Mouse (Mus musculus) adrenal gland, adult (tissue): ENCODE results near the gene Hectd1.

ENCODE experiments used
- DNase-seq, 2 experiments: peaks; one replicate each; pipeline ENCODE4 v3.0.0; 2022 to 2023; ENCODE audit warnings: low spot score in 1 of 2; ENCODE audit not compliant: inconsistent age in 2 of 2

Hectd1 gene

GRCm38 (mm10) chr12:51706673-51707235 lies 122.6 kb downstream of the Hectd1 start:
- DNase-seq = no peak

- DNase-seq = no peak
Measured at GRCm38 (mm10) chr12:51705778-51706177, 123.6 kb downstream of the Hectd1 start.

GRCm38 (mm10) chr12:51704572-51704971 lies 124.8 kb downstream of the Hectd1 start:
- no peak for DNase-seq

GRCm38 (mm10) chr12:51703859-51704258 lies 125.5 kb downstream of the Hectd1 start:
- DNase-seq = no peak

GRCm38 (mm10) chr12:51701723-51702122 lies 127.6 kb downstream of the Hectd1 start:
- no peak for DNase-seq

- peak in 1 of 2 experiments; percentile 46 for DNase-seq
Measured at GRCm38 (mm10) chr12:51699623-51700393, 129.5 kb downstream of the Hectd1 start.

- peak in 1 of 2 experiments; percentile 23 for DNase-seq
Measured at GRCm38 (mm10) chr12:51696157-51696556, 133.2 kb downstream of the Hectd1 start.

- DNase-seq = no peak
Measured at GRCm38 (mm10) chr12:51694966-51695365, 134.4 kb downstream of the Hectd1 start.

- no peak for DNase-seq
Measured at GRCm38 (mm10) chr12:51694096-51694495, 135.2 kb downstream of the Hectd1 start.
